Mouse (Mus musculus) sigmoid colon, adult 10 weeks (tissue): ENCODE measurements around the gene Ttc7. TPM values are rescaled to one million over a fixed set of nuclear protein-coding genes. Genes with fewer than 3 reads are reported as not detected.

Experiments used
- polyA plus RNA-seq: library from polyadenylated mRNA; stranded (reverse); fragments of 350-450 nt; fragmentation: Illumina TruSeq; extraction: RNeasy Lipid Tissue Mini Kit (QIAGEN cat#74804); gene quantifications from one replicate; pipeline ENCODE4 v1.2.3, GENCODE M21; 2014; ENCODE audit warnings: low read depth, low replicate concordance

Ttc7 gene
- 9.2 TPM for polyA plus RNA-seq

GRCm38 (mm10) chr17:87282706-87283053 is at the start of gene Ttc7:
Gene Ttc7, plus strand, starts transcription at chr17:87282886.

GRCm38 (mm10) chr17:87265792-87266186 is 16.9 kb upstream of the Ttc7 start, which contains the start of gene Mcfd2:
Gene Mcfd2, minus strand, starts transcription at chr17:87265935.

DNA sequence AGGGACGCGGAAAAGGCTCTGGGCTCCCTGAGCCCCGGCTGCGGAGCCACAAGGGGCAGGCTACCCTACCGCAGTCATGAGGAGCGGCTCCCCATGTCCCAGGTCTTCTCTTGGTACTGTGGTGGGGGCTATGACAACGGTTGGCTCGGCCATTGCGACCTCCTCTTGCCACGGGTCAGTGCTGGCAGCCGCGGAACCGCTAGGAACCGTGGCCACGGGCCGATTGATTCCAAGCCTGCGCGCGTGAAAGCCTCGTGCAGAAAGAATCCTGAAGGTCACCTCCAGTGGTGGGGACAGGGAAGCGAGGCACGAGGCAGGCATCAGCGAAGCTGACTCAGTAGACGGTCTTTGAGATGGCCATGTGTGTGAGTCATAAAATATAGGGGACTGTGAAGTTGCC is 144.8 kb downstream of the Ttc7 start, which contains the start of gene Stpg4:
Stpg4 (minus strand) TSS at position 231 of the 400 bp plus-strand sequence.

Other genes with a start within 250 kb of the Ttc7 start
- 18.1 TPM for gene Socs5, start 175.2 kb upstream of the Ttc7 start, polyA plus RNA-seq
- gene Mcfd2, start 17.0 kb upstream of the Ttc7 start, polyA plus RNA-seq, result 77.0 TPM
- gene Stpg4, start 144.9 kb downstream of the Ttc7 start, polyA plus RNA-seq, result not detected
- 2,242 TPM for gene Calm2, start 164.0 kb downstream of the Ttc7 start, polyA plus RNA-seq